Mouse (Mus musculus): ENCODE data around the gene Serpinb1a.

Serpinb1a gene

GRCm38 (mm10) chr13:32841349-32841748 is 9.6 kb downstream of the Serpinb1a start:
- DNase-seq (ENCODE audit: low read depth in 1 of 2, low spot score in 2 of 2) = no peak

GRCm38 (mm10) chr13:32839314-32839713 is 11.7 kb downstream of the Serpinb1a start:
- DNase-seq (ENCODE audit: low read depth in 1 of 2, low spot score in 2 of 2) = no peak

- no peak for DNase-seq (ENCODE audit: low read depth in 1 of 2, low spot score in 2 of 2)
Observed at GRCm38 (mm10) chr13:32834513-32834912, 16.5 kb downstream of the Serpinb1a start.

GRCm38 (mm10) chr13:32833237-32833636 is 17.7 kb downstream of the Serpinb1a start:
- no peak for DNase-seq (ENCODE audit: low read depth in 1 of 2, low spot score in 2 of 2)

- DNase-seq (ENCODE audit: low read depth in 1 of 2, low spot score in 2 of 2) = no peak
Observed at GRCm38 (mm10) chr13:32832776-32833175, 18.2 kb downstream of the Serpinb1a start.

- DNase-seq (ENCODE audit: low read depth in 1 of 2, low spot score in 2 of 2) = no peak
Observed at GRCm38 (mm10) chr13:32831505-32832273, 19.3 kb downstream of the Serpinb1a start.

- DNase-seq (ENCODE audit: low read depth in 1 of 2, low spot score in 2 of 2) = no peak
Observed at GRCm38 (mm10) chr13:32828886-32829285, 22.1 kb downstream of the Serpinb1a start.

GRCm38 (mm10) chr13:32827951-32828350 is 23.0 kb downstream of the Serpinb1a start:
- DNase-seq (ENCODE audit: low read depth in 1 of 2, low spot score in 2 of 2) = peak; percentile 22 to 37

GRCm38 (mm10) chr13:32827111-32827822 is 23.7 kb downstream of the Serpinb1a start:
- DNase-seq (ENCODE audit: low read depth in 1 of 2, low spot score in 2 of 2) = no peak

GRCm38 (mm10) chr13:32825546-32825945 is 25.4 kb downstream of the Serpinb1a start:
- DNase-seq (ENCODE audit: low read depth in 1 of 2, low spot score in 2 of 2) = no peak

GRCm38 (mm10) chr13:32824377-32825330 is 26.3 kb downstream of the Serpinb1a start:
- no peak for DNase-seq (ENCODE audit: low read depth in 1 of 2, low spot score in 2 of 2)

- DNase-seq (ENCODE audit: low read depth in 1 of 2, low spot score in 2 of 2) = no peak
Observed at GRCm38 (mm10) chr13:32823126-32823525, 27.9 kb downstream of the Serpinb1a start.

GRCm38 (mm10) chr13:32821671-32822070 is 29.3 kb downstream of the Serpinb1a start:
- no peak for DNase-seq (ENCODE audit: low read depth in 1 of 2, low spot score in 2 of 2)

GRCm38 (mm10) chr13:32819926-32820325 is 31.1 kb downstream of the Serpinb1a start:
- DNase-seq (ENCODE audit: low read depth in 1 of 2, low spot score in 2 of 2) = no peak

GRCm38 (mm10) chr13:32819241-32819640 is 31.7 kb downstream of the Serpinb1a start:
- no peak for DNase-seq (ENCODE audit: low read depth in 1 of 2, low spot score in 2 of 2)

GRCm38 (mm10) chr13:32807624-32808023 is 43.4 kb downstream of the Serpinb1a start:
- no peak for DNase-seq (ENCODE audit: low read depth in 1 of 2, low spot score in 2 of 2)

- DNase-seq (ENCODE audit: low read depth in 1 of 2, low spot score in 2 of 2) = no peak
Observed at GRCm38 (mm10) chr13:32806820-32807219, 44.2 kb downstream of the Serpinb1a start.

- no peak for DNase-seq (ENCODE audit: low read depth in 1 of 2, low spot score in 2 of 2)
Observed at GRCm38 (mm10) chr13:32803701-32804345, 47.2 kb downstream of the Serpinb1a start.

GRCm38 (mm10) chr13:32802259-32803081 is 48.5 kb downstream of the Serpinb1a start, which contains the start of gene D930007J09Rik:
Gene D930007J09Rik, minus strand, starts transcription at chr13:32802849.
- DNase-seq (ENCODE audit: low read depth in 1 of 2, low spot score in 2 of 2) = peak in 1 of 2 experiments; percentile 2
